Mouse (Mus musculus) brain, embryonic 14.5 days (tissue): Measurements from ENCODE around the gene Sptb. TPM values are rescaled to one million over a fixed set of nuclear protein-coding genes. Genes with fewer than 3 reads are reported as not detected.

Source experiments
- DNase-seq: peaks from one replicate; pipeline ENCODE4 v3.0.0-alpha.2; 2011; ENCODE audit warnings: low read depth
- CTCF ChIP-seq: fragments of 200-500 bp; IDR thresholded peaks from 2 replicates; pipeline ENCODE4 v1.5.1; 2012; ENCODE audit warnings: inconsistent platforms, mild to moderate bottlenecking, moderate library complexity, borderline replicate concordance; ENCODE audit not compliant: insufficient read depth, insufficient read length; ENCODE audit errors: extremely low read depth
- POLR2A ChIP-seq: fragments of 200-500 bp; IDR thresholded peaks from 2 replicates; pipeline ENCODE4 v1.6.1; 2012; ENCODE audit warnings: mild to moderate bottlenecking, inconsistent platforms, borderline replicate concordance; ENCODE audit not compliant: poor library complexity, insufficient read depth, insufficient read length, severe bottlenecking; ENCODE audit errors: extremely low read depth
- polyA plus RNA-seq: library from polyadenylated mRNA; depleted of rRNA; stranded (reverse); fragments of >200 nt; gene quantifications from 2 replicates; pipeline ENCODE4 v1.2.3, GENCODE M21; 2012; rRNA removed

Sptb gene
- polyA plus RNA-seq: 1.8 and 8.4 TPM in 2 replicates

DNA sequence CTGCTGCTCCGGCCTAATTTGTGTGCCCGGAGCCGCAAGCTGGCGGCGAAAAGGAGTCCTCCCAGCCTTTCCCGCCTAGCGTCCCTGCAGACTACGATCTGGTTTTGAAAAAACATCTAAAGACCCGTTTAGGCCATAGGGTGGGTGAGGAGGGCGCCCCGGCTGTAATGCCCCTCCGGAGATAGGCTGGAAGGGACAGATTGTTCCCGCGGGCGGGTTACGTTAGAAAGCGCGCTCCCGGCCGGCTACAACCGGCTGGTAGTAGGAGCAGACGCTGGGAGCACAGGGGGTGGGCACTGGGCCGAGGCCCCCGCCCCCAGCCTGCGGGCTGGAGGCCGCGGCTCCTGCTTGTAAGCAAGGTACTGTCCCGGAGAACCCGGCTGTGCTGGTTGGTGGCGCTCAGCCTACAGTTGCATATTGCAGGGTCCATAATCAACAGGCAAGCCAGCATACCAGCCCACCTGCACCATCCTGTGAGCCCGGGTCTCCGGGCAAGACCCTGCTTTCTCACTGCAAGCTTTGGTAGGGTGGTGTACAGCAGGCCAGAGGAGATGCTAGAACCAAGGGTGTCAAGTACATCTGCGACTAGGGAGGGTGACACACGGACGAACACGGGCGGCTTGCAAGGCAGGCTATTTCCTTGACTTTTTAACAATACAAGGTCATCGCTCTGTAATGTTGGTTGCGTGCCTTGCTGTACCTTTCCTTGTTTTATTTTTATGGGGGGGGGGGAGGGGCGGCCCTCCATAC lies at the start of gene Sptb:
Sptb (minus strand) TSS at position 197 of the 750 bp plus-strand sequence.
- DNase-seq: peak; percentile 81
- TF ChIP-seq CTCF (no peak), POLR2A (no peak)

DNA sequence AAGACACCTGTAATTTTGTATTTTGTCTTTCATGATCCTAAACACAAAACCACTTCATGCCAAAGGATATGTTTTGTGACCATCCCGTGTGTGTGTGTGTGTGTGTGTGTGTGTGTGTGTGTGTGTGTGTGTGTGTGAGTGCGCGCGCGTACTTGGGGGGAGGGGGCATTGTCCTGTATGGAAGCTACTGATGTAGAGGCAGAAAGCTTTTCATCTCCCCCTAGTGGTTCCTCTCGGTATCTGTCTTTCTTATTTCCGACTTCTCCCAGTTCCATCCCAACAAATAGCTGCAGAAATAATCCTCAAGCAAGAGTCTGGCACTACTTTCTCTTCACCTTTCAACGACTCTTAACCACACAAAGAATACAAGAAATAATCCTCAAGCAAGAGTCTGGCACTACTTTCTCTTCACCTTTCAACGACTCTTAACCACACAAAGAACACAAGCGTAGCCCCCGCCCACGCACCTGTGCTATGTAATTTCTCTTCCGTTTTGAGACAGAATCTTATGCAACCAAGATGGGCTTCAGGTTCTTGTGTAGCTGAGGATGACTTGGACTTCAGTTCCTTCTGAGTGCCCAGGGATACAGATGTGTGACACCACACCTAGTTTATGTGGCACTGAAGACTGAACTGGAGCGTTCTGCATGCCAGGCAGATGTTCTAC lies 42.4 kb upstream of the Sptb start:
- TF ChIP-seq POLR2A (no peak), CTCF (peak; percentile 55; the same call in 1 of the 2 replicates)
- peak; percentile 80 for DNase-seq

DNA sequence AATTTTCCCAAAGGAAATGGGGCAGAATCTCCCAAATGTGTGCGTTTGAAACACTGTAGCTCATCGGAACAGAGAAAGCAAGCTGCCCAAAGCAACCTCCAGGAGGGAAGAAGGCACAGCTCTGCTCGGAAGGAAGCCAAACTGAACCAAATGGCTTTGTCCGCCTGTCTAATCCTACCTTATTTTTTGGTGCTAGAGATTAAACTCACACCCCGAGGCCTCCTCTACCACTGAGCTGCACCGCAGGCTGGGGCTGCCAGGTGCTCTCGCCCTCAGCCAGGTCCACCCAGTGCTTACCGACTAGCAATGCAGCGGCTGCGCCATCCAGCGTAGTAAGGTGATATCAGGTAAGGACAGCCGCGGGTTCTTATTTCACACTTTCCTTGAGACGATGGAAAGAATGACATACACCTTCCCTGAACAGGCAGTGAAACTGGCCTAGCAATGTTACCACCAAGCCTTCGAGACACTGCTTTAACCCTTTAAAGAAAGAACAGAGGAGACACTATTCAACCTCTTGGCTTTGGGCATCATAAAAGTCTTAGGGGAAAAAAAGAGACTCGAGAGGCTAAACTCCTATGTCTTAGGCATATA lies 40.6 kb upstream of the Sptb start:
- no peak for TF ChIP-seq CTCF
- no peak for TF ChIP-seq POLR2A
- no peak for DNase-seq

DNA sequence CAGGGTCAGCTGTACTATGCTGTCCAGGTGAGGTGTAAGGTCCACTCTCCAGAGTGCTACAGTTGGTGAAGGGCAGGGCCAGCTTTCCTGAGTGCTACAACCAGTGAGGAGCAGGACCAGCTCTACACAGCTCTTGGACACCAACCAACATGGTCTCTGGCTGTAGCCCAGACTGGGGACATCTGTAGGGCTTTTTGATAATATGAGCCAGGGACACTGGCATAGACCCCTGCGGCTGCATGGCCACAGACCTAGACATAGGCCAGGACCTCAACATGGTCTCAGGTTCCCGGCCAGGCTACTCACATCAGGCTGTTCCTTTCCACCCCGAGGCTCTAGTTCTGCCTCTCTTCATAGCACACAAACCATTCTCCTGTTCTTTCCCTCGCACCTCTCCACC lies 17.6 kb upstream of the Sptb start:
- DNase-seq: no peak

DNA sequence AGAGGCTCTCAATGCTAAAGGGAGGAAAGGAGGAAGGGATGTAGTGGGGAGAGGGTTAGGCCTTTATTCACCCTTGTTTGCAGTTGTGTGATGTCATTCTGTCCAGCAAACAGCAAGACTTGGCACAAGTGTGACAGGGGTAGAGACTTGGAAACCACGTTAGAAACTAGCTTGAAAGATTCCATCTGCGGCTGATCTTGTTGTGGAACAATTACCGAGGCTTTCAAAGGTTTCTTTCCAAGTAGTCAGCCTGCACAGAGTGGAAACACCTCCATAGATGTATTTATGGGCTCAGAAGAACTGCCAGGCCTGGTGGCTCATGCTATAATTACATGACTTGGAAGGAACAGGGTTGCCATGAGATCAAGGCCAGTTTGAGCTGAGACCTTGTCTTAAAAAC lies 11.7 kb upstream of the Sptb start:
- no peak for TF ChIP-seq POLR2A
- DNase-seq: peak; percentile 64

More for the DNA sequence above, 17.6 kb upstream of the Sptb start:
- no peak for TF ChIP-seq POLR2A
- TF ChIP-seq CTCF: no peak

DNA sequence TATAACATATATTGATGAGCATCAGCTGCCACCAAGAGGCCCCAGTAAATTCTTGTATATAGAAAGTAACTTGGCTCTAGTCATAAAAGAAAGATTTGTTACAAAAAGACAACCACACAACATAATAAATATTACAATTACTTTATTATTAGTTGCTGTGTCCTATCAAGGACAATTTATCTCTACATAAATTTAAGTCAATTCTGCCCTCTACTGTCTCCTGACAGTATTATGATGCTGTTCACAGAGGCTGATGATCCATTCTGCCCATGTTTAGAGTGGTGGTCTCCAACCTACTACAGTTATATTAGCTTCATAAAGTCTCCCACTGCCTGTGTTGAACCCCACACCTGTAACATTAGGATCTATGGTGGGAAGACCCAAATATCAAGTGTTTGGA lies 10.2 kb upstream of the Sptb start:
- peak; percentile 51 for DNase-seq
- TF ChIP-seq POLR2A (no peak), CTCF (no peak)

DNA sequence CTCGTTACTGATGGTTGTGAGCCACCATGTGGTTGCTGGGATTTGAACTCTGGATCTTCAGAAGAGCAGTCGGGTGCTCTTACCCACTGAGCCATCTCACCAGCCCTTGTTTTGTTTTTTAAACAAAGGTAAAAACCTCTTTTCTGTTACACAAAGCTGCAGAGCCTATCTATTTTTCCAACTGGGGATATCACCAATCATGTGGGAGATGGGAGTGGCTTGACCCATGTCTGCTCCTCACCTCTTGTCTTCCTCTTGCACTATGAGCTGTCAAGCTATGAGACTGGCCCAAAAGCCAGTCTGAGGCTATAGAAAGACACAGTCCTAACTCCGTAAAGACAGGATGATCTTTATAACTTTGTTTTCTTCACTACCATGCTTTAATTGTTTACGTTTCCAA lies 8.0 kb upstream of the Sptb start:
- no peak for TF ChIP-seq POLR2A
- TF ChIP-seq CTCF: no peak
- DNase-seq: no peak

DNA sequence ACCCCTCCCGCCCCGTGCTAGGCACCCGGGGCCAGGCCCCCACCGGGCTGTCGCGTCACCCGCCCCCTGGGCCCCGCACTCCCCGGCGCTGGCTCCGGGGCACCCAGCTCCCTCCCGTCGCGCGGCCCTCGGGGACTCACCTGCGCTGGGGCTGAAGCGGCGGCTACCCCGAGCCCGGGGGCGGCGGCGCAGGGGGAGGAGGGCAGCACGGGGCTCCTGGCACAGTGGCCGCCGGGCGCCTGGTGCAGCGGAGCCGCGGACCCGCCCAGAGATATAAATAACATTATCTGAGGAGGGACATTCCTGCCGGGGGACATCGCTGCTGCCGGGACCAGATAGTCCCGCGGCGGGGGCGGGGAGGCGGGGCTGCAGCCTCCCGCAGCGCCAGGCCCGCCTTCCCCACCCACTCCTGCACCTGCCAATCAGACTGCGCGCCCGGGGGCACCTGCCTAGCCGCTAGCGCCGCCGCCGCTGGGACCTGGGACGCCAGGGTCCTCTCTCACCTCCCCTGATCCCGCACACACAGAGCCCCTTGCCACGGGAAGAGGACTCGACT lies 474 bp downstream of the Sptb start:
- DNase-seq: peak; percentile 71

DNA sequence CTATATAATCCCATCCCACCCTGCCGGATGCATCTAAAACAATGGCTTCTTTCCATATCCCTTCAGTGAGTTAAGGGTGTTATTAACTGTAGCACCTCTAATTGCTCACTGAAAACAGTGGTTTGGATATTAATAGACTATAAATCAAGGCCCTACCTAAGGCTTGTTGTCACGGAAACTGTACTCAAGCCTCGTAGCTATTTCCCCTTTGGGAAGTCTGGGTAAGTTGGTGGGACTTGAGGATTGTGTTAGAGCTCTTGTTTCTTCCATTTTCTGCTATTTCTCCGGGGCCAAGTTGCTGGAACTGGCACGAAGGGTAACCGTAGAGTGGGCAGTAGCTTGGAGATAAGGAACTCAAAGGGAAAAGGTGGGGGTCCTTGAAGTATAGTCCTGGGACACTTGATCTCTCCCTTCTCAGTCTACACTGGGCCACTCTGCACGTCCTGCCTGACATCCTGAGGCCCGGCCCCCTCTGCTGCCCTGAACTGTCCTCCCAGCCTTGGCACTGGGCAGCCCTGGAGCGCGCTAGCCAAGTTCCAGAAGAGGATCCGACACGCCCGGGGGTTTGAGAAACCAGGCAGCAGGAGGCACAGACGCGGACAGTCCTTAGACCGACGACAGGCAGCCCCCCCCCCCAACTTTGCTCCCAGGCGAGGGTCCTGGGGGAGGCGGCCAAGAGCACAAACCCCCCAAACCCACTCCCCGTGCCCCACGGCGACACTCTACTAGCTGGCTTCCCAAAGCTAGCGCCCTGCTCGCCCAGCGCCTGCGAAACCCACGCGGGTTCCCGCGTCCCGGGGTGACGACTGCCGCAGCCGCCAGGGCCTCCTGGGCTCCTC lies 1.2 kb downstream of the Sptb start:
- TF ChIP-seq CTCF (no peak), POLR2A (no peak)
- peak; percentile 31 for DNase-seq

More for the DNA sequence above, 474 bp downstream of the Sptb start:
- no peak for TF ChIP-seq POLR2A

DNA sequence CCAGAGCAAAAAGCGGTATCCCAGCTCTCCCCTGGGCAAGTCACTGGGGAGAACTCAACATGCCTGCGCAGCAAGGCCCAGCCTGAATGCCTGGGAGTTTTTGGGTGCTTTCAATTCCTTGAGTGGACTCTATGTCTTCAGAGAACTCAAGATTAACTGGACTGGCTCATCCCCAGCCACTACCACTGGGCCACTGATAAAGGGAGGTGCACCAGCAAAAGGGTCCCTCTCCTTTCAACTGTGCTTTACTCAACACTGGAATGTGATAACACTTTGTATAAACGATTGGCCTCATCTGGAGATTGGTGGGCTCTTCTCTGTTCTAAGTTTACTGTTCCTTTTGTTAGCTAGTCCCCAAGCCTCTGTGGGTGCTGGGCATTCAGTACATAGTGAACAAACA lies 2.2 kb downstream of the Sptb start:
- DNase-seq: no peak
- TF ChIP-seq POLR2A: no peak
- TF ChIP-seq CTCF: no peak

DNA sequence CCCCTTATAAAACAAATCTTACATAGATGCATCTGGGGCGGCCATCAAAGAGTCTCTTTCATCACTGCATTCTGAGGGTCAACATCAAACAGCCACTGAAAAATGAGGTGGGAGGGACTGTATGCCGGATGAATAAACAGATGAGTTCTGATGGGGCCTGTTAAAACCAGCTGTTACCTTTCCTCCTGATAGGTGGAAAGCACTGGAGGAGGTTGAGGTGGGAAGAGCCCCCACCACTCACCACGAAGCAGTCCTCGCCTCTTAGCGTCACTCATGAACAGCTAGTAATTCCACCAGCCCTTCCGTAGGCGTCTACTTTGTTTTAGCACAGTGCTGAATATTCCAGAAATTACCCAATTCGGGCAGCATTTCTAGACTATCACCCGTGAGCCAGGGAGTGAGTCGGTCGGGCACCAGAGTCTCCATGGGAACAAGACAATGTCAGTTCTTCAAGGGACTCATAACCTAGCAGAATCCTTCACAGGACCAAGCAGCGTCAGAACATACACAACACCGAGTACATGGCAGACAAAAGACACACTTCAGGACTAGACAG lies 13.9 kb downstream of the Sptb start:
- DNase-seq: no peak
- TF ChIP-seq POLR2A: no peak
- TF ChIP-seq CTCF: no peak

DNA sequence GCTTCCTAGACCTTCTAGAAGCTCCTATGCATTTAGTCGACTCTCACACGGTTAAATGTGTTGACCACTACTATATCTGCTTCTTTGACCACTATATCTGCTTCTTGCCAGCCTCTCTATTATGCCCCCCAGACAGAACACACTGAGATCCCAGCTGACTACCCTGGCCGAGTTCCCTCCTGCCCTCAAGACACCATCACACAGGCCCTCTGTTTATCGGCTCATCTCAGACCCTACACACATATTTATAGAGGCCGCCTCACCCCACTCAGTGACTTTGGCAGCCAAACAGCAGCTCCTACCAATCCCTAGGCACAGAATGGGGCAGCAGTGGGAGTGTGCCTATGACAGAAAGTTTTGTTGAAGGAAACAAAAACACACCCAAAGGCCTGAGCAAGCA lies 14.6 kb downstream of the Sptb start:
- DNase-seq: no peak
- no peak for TF ChIP-seq POLR2A
- no peak for TF ChIP-seq CTCF
